Mouse (Mus musculus): ENCODE measurements around the gene Mlh3. TPM values are rescaled to one million over a fixed set of nuclear protein-coding genes. Genes with fewer than 3 reads are reported as not detected.

Mlh3 gene
- polyA plus RNA-seq, 1 experiment: 0.82 TPM

GRCm38 (mm10) chr12:85219236-85219904, 51.0 kb downstream of the Mlh3 start, which contains the start of gene Eif2b2:
Gene Eif2b2, plus strand, starts transcription at chr12:85219481.
- H3K79me2 ChIP-seq (ENCODE audit: control insufficient read depth, insufficient read depth): peaks cover 42% of the 10 kb centered on the region
- no peaks in the 10 kb centered on the region for H3K27me3 ChIP-seq (ENCODE audit: control insufficient read depth, insufficient read depth, insufficient read length)
- peak within 1 kb of the TSS; percentile 87 for H3ac ChIP-seq (ENCODE audit: control insufficient read depth, insufficient read length, low read depth)
- peak within 1 kb of the TSS; percentile 100 for H3K4me3 ChIP-seq (ENCODE audit: insufficient read depth, poor library complexity, severe bottlenecking)
- H3K79me3 ChIP-seq (ENCODE audit: low read depth): peaks cover 21% of the 10 kb centered on the region
- peaks cover 39% of the 10 kb centered on the region for H3K36me3 ChIP-seq (ENCODE audit: control insufficient read depth, insufficient read depth)
- TF ChIP-seq MYOD1 (IDR thresholded peaks at IDR 0.05; ENCODE audit: control insufficient read depth, insufficient read length, low read depth) (no peak), FOSL1 (IDR thresholded peaks at IDR 0.05; ENCODE audit: insufficient read depth, low read length, poor library complexity, severe bottlenecking) (no peak), USF1 (IDR thresholded peaks at IDR 0.05; ENCODE audit: low read depth) (no peak), MAX (IDR thresholded peaks at IDR 0.05) (peak; percentile 29), CTCF (IDR thresholded peaks at IDR 0.05; ENCODE audit: control insufficient read depth, insufficient read depth, insufficient read length) (no peak), CEBPB (IDR thresholded peaks at IDR 0.05; ENCODE audit: low read depth) (no peak), MYOG (IDR thresholded peaks at IDR 0.05; ENCODE audit: control insufficient read depth, extremely low read depth, insufficient read length) (no peak)

- TF ChIP-seq MYOD1 (IDR thresholded peaks at IDR 0.05; ENCODE audit: control insufficient read depth, insufficient read length, low read depth): no peak
- no peak for TF ChIP-seq MYOG (IDR thresholded peaks at IDR 0.05; ENCODE audit: control insufficient read depth, extremely low read depth, insufficient read length)
- TF ChIP-seq CTCF (IDR thresholded peaks at IDR 0.05; ENCODE audit: control insufficient read depth, insufficient read depth, insufficient read length): no peak
- TF ChIP-seq MAX (IDR thresholded peaks at IDR 0.05): no peak
- TF ChIP-seq FOSL1 (IDR thresholded peaks at IDR 0.05; ENCODE audit: insufficient read depth, low read length, poor library complexity, severe bottlenecking): no peak
- no peak for TF ChIP-seq USF1 (IDR thresholded peaks at IDR 0.05; ENCODE audit: low read depth)
- TF ChIP-seq CEBPB (IDR thresholded peaks at IDR 0.05; ENCODE audit: low read depth): no peak
- peaks cover 21% of the 10 kb centered on the region for H3K79me3 ChIP-seq (ENCODE audit: low read depth)
- no peak overlapping the region for H3ac ChIP-seq (ENCODE audit: control insufficient read depth, insufficient read length, low read depth)
- H3K27me3 ChIP-seq (ENCODE audit: control insufficient read depth, insufficient read depth, insufficient read length): no peaks in the 10 kb centered on the region
- no peak overlapping the region for H3K4me3 ChIP-seq (ENCODE audit: insufficient read depth, poor library complexity, severe bottlenecking)
- H3K36me3 ChIP-seq (ENCODE audit: control insufficient read depth, insufficient read depth): peaks cover 24% of the 10 kb centered on the region
- peaks cover 35% of the 10 kb centered on the region for H3K79me2 ChIP-seq (ENCODE audit: control insufficient read depth, insufficient read depth)
Observed at GRCm38 (mm10) chr12:85217733-85218310, 52.6 kb downstream of the Mlh3 start.

GRCm38 (mm10) chr12:85215031-85215430, 55.4 kb downstream of the Mlh3 start:
- Histone ChIP-seq H3K79me3 (ENCODE audit: low read depth) (peaks cover 7% of the 10 kb centered on the region), H3K4me3 (ENCODE audit: insufficient read depth, poor library complexity, severe bottlenecking) (no peak overlapping the region), H3ac (ENCODE audit: control insufficient read depth, insufficient read length, low read depth) (no peak overlapping the region), H3K36me3 (ENCODE audit: control insufficient read depth, insufficient read depth) (no peaks in the 10 kb centered on the region), H3K27me3 (ENCODE audit: control insufficient read depth, insufficient read depth, insufficient read length) (no peaks in the 10 kb centered on the region), H3K79me2 (ENCODE audit: control insufficient read depth, insufficient read depth) (peaks cover 7% of the 10 kb centered on the region)
- TF ChIP-seq MYOG (IDR thresholded peaks at IDR 0.05; ENCODE audit: control insufficient read depth, extremely low read depth, insufficient read length): no peak
- peak; percentile 6 for TF ChIP-seq MYOD1 (IDR thresholded peaks at IDR 0.05; ENCODE audit: control insufficient read depth, insufficient read length, low read depth)

DNA sequence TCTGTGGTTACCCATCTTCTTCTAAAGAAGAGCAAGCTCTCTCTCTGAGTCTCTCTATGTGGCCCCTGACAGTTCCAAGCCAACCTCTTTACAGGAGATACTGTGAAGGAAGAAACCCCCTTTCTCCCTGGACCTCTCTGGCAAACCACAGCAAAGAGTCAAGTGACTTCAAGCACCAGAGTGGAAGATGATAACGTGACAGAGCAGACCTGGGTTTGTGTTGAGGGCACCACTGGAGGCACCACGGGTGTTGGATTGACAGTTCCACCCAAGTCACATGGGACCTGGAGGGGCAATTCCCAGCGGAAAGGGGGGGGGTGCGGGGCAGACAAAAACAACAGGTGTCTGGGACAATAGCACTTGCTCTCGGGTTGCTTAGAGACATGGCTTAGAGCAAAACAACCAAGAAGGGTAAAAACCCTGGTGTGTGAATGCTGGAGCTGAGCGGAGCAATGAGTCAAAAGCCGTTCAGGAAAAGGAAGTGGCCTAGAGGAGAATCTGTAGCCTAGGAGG, 61.7 kb downstream of the Mlh3 start:
- no peaks in the 10 kb centered on the region for H3K79me3 ChIP-seq (ENCODE audit: low read depth)
- no peak overlapping the region for H3K4me3 ChIP-seq (ENCODE audit: insufficient read depth, poor library complexity, severe bottlenecking)
- H3K79me2 ChIP-seq (ENCODE audit: control insufficient read depth, insufficient read depth): no peaks in the 10 kb centered on the region
- no peaks in the 10 kb centered on the region for H3K36me3 ChIP-seq (ENCODE audit: control insufficient read depth, insufficient read depth)
- TF ChIP-seq MYOD1 (IDR thresholded peaks at IDR 0.05; ENCODE audit: control insufficient read depth, insufficient read length, low read depth) (peak; percentile 48), MYOG (IDR thresholded peaks at IDR 0.05; ENCODE audit: control insufficient read depth, extremely low read depth, insufficient read length) (no peak)
- H3ac ChIP-seq (ENCODE audit: control insufficient read depth, insufficient read length, low read depth): no peak overlapping the region
- no peaks in the 10 kb centered on the region for H3K27me3 ChIP-seq (ENCODE audit: control insufficient read depth, insufficient read depth, insufficient read length)

DNA sequence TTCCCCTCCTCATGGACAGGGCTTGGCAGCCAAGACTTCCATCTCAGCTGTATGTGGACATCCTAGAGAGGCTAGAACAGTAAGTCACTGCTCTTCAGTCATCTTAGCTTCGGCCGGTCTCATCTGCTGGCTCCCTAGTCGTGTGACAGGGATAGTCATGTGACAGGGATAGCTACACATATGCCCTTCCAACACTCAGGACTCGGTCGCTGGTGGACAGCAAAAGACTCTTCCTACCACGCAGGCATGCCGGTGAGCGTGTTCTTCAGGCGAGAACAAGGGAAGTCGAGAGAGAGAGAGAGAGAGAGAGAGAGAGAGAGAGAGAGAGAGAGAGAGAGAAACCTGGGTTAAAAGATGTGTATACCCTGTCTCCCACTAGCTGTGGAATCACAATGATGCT, 65.0 kb downstream of the Mlh3 start:
- Histone ChIP-seq H3K4me3 (ENCODE audit: insufficient read depth, poor library complexity, severe bottlenecking) (no peak overlapping the region), H3K79me2 (ENCODE audit: control insufficient read depth, insufficient read depth) (no peaks in the 10 kb centered on the region), H3ac (ENCODE audit: control insufficient read depth, insufficient read length, low read depth) (no peak overlapping the region), H3K36me3 (ENCODE audit: control insufficient read depth, insufficient read depth) (no peaks in the 10 kb centered on the region), H3K79me3 (ENCODE audit: low read depth) (no peaks in the 10 kb centered on the region), H3K27me3 (ENCODE audit: control insufficient read depth, insufficient read depth, insufficient read length) (no peaks in the 10 kb centered on the region)
- no peak for TF ChIP-seq CEBPB (IDR thresholded peaks at IDR 0.05; ENCODE audit: low read depth)

DNA sequence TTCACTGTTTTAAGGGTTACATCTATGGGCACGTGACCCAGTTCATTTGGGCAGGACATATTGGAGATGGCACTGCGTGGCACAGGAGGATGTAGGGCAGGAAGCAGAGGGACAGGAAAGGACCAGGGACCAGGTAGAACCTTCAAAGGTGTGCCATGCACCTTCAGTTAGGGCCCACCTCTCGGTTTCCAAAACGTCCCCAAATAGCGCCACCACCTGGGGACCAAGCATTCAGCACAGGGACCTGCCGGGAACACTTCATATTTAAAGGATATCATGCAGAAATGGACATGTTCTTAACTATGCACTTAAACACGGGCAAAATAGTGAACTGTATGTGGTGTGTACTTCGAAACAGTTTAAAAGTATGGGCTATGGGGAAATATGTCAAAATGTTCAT, 66.3 kb downstream of the Mlh3 start:
- no peak overlapping the region for H3K4me3 ChIP-seq (ENCODE audit: insufficient read depth, poor library complexity, severe bottlenecking)
- H3ac ChIP-seq (ENCODE audit: control insufficient read depth, insufficient read length, low read depth): no peak overlapping the region
- TF ChIP-seq CEBPB (IDR thresholded peaks at IDR 0.05; ENCODE audit: low read depth) (no peak), CTCF (IDR thresholded peaks at IDR 0.05; ENCODE audit: control insufficient read depth, insufficient read depth, insufficient read length) (peak; percentile 2)
- no peaks in the 10 kb centered on the region for H3K79me2 ChIP-seq (ENCODE audit: control insufficient read depth, insufficient read depth)
- H3K79me3 ChIP-seq (ENCODE audit: low read depth): no peaks in the 10 kb centered on the region
- no peaks in the 10 kb centered on the region for H3K36me3 ChIP-seq (ENCODE audit: control insufficient read depth, insufficient read depth)
- H3K27me3 ChIP-seq (ENCODE audit: control insufficient read depth, insufficient read depth, insufficient read length): no peaks in the 10 kb centered on the region
